Mouse (Mus musculus) cerebellum, adult 11 months (tissue): ENCODE results near the gene E2f4.
A peak's percentile ranks its signal among the peaks of the same experiment; 100 is the strongest.

Experiments
- DNase-seq: peaks from one replicate; pipeline ENCODE4 v3.0.0; 2022

Gene E2f4

GRCm38 (mm10) chr8:105349096-105349771, 51.8 kb downstream of the E2f4 start:
- peak; percentile 61 for DNase-seq

DNA sequence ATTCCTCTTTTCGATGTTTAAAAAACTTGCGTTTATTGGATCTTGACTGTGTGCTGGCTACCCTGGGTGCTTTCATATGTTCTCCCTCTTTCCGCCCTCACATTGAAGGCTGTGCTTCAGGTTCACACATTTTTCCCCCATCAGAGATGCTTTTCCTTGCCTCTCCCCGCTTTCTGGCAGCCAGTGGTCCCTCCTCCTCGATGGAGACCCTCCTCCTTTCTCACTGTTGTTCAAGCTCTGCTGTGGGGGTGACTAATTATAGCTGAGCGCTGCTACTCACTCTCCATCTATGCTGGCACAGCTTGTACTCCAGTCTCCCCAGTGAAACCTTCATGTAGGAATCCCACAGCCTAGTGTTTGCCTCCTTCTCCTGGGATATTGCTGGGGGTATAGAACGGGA, 52.7 kb downstream of the E2f4 start:
- DNase-seq = no peak

DNA sequence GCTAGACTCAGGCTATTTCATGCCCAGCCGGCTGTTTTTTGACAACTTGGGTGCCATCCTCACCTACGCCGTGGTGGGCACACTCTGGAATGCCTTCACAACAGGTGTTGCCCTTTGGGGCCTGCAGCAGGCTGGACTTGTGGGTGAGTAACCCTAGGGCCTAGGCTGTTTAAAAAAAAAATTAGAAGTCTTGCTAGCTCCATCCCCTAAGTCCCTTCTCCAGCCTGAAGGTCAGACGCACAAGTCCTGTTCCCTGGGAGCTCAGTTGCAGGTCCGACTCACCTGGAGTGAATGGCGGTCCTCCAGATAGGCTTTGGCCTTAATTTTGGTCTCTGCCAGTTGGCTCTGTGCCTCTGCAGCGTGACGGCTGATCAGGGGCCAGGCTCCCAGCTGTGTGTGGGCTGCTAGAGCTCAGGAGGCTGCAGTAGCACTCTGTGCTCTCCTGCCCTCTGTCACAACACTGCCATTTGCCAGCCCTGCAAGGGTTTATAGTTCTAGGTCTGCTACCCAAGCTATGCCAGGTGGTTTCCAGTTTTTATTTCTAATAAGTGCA, 56.2 kb downstream of the E2f4 start:
- DNase-seq = peak; percentile 68

DNA sequence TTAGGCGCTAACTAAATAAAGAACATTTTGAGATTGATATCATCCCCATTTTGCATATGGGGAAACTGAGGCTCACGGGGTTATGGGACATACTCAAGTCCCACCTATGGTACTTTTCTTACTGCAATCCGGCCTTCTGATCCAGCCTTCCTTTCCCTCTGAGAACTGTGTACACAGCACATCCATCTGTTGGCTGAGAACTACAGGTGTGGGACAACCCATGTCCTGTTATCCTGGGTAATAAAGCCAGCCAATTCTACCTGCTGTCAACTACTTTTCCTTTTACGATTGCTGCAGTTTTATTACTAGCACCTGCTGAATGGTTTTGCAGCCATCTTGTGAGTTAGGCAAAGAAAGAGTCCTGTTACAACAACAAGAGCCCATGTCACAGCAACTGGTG, 57.1 kb downstream of the E2f4 start:
- DNase-seq = no peak
